Mouse (Mus musculus): ENCODE measurements around the gene Pou3f3. TPM values are rescaled to one million over a fixed set of nuclear protein-coding genes. Genes with fewer than 3 reads are reported as not detected.

Pou3f3 gene
- polyA plus RNA-seq, 1 experiment from 2014 or later, result 0.21 TPM

GRCm38 (mm10) chr1:42714016-42714931 lies 18.7 kb downstream of the Pou3f3 start:
- no peaks in the 10 kb centered on the region for H3K36me3 ChIP-seq (ENCODE audit: control insufficient read depth, insufficient read depth, low read length)
- peak overlapping the region; percentile 61 for H3K4me2 ChIP-seq (ENCODE audit: low read depth, low read length)
- H3K4me1 ChIP-seq (ENCODE audit: control insufficient read depth, insufficient read depth, low read length), result peaks cover 12% of the 10 kb centered on the region
- 3% methylated on average over 27 of the region's 31 CpGs for WGBS
- ATAC-seq, result peak; percentile 63
- peak overlapping the region; percentile 34; the same call in 1 of the 2 replicates for H3K9ac ChIP-seq (ENCODE audit: low read depth, low read length)
- H3K9me3 ChIP-seq (ENCODE audit: control insufficient read depth, low read length), result no peaks in the 10 kb centered on the region
- H3K27me3 ChIP-seq (replicated peaks; ENCODE audit: control insufficient read depth, insufficient read depth, low read length), result peaks cover 60% of the 10 kb centered on the region
- peak overlapping the region; percentile 41 for H3K4me3 ChIP-seq (ENCODE audit: low read length)
- no peak overlapping the region for H3K27ac ChIP-seq (ENCODE audit: low read length)

- Histone ChIP-seq H3K36me3 (ENCODE audit: control insufficient read depth, insufficient read depth, low read length) (no peaks in the 10 kb centered on the region), H3K4me2 (ENCODE audit: low read depth, low read length) (no peak overlapping the region), H3K9me3 (ENCODE audit: control insufficient read depth, low read length) (no peaks in the 10 kb centered on the region), H3K27ac (ENCODE audit: low read length) (no peak overlapping the region), H3K4me1 (ENCODE audit: control insufficient read depth, insufficient read depth, low read length) (peaks cover 5% of the 10 kb centered on the region), H3K4me3 (ENCODE audit: low read length) (no peak overlapping the region), H3K27me3 (replicated peaks; ENCODE audit: control insufficient read depth, insufficient read depth, low read length) (peaks cover 27% of the 10 kb centered on the region), H3K9ac (ENCODE audit: low read depth, low read length) (no peak overlapping the region)
- WGBS, result 29% methylated on average over 5 of the region's 5 CpGs
- ATAC-seq, result no peak
Observed at GRCm38 (mm10) chr1:42718549-42718948, 23.0 kb downstream of the Pou3f3 start.

GRCm38 (mm10) chr1:42721353-42721752 lies 25.8 kb downstream of the Pou3f3 start:
- 72% methylated on average over 5 of the region's 5 CpGs for WGBS
- no peak for ATAC-seq
- Histone ChIP-seq H3K4me2 (ENCODE audit: low read depth, low read length) (no peak overlapping the region), H3K9me3 (ENCODE audit: control insufficient read depth, low read length) (no peaks in the 10 kb centered on the region), H3K27me3 (replicated peaks; ENCODE audit: control insufficient read depth, insufficient read depth, low read length) (peaks cover 6% of the 10 kb centered on the region), H3K9ac (ENCODE audit: low read depth, low read length) (no peak overlapping the region), H3K4me3 (ENCODE audit: low read length) (no peak overlapping the region), H3K36me3 (ENCODE audit: control insufficient read depth, insufficient read depth, low read length) (no peaks in the 10 kb centered on the region), H3K4me1 (ENCODE audit: control insufficient read depth, insufficient read depth, low read length) (no peaks in the 10 kb centered on the region), H3K27ac (ENCODE audit: low read length) (no peak overlapping the region)

GRCm38 (mm10) chr1:42723769-42724300 lies 28.3 kb downstream of the Pou3f3 start:
- no peaks in the 10 kb centered on the region for H3K36me3 ChIP-seq (ENCODE audit: control insufficient read depth, insufficient read depth, low read length)
- H3K27ac ChIP-seq (ENCODE audit: low read length), result no peak overlapping the region
- H3K9ac ChIP-seq (ENCODE audit: low read depth, low read length), result no peak overlapping the region
- no peak overlapping the region for H3K4me3 ChIP-seq (ENCODE audit: low read length)
- H3K4me2 ChIP-seq (ENCODE audit: low read depth, low read length), result no peak overlapping the region
- WGBS, result 88% methylated on average over 1 of the region's 1 CpGs
- no peaks in the 10 kb centered on the region for H3K9me3 ChIP-seq (ENCODE audit: control insufficient read depth, low read length)
- H3K27me3 ChIP-seq (replicated peaks; ENCODE audit: control insufficient read depth, insufficient read depth, low read length), result peaks cover under 1% of the 10 kb centered on the region; the same call in 1 of the 2 replicates
- ATAC-seq, result no peak
- no peaks in the 10 kb centered on the region for H3K4me1 ChIP-seq (ENCODE audit: control insufficient read depth, insufficient read depth, low read length)

GRCm38 (mm10) chr1:42724881-42725280 lies 29.3 kb downstream of the Pou3f3 start:
- Histone ChIP-seq H3K36me3 (ENCODE audit: control insufficient read depth, insufficient read depth, low read length) (no peaks in the 10 kb centered on the region), H3K9me3 (ENCODE audit: control insufficient read depth, low read length) (no peaks in the 10 kb centered on the region), H3K27me3 (replicated peaks; ENCODE audit: control insufficient read depth, insufficient read depth, low read length) (no peaks in the 10 kb centered on the region), H3K4me3 (ENCODE audit: low read length) (no peak overlapping the region), H3K4me1 (ENCODE audit: control insufficient read depth, insufficient read depth, low read length) (no peaks in the 10 kb centered on the region), H3K4me2 (ENCODE audit: low read depth, low read length) (no peak overlapping the region), H3K9ac (ENCODE audit: low read depth, low read length) (no peak overlapping the region), H3K27ac (ENCODE audit: low read length) (no peak overlapping the region)
- 89% methylated on average over 2 of the region's 2 CpGs for WGBS
- ATAC-seq, result no peak

GRCm38 (mm10) chr1:42727161-42727560 lies 31.6 kb downstream of the Pou3f3 start:
- ATAC-seq, result no peak
- no peaks in the 10 kb centered on the region for H3K9me3 ChIP-seq (ENCODE audit: control insufficient read depth, low read length)
- H3K4me1 ChIP-seq (ENCODE audit: control insufficient read depth, insufficient read depth, low read length), result no peaks in the 10 kb centered on the region
- no peak overlapping the region for H3K9ac ChIP-seq (ENCODE audit: low read depth, low read length)
- no peak overlapping the region for H3K4me3 ChIP-seq (ENCODE audit: low read length)
- no peak overlapping the region for H3K4me2 ChIP-seq (ENCODE audit: low read depth, low read length)
- H3K27me3 ChIP-seq (replicated peaks; ENCODE audit: control insufficient read depth, insufficient read depth, low read length), result no peaks in the 10 kb centered on the region
- 79% methylated on average over 5 of the region's 5 CpGs for WGBS
- H3K36me3 ChIP-seq (ENCODE audit: control insufficient read depth, insufficient read depth, low read length), result no peaks in the 10 kb centered on the region
- no peak overlapping the region for H3K27ac ChIP-seq (ENCODE audit: low read length)

GRCm38 (mm10) chr1:42727676-42728075 lies 32.1 kb downstream of the Pou3f3 start:
- ATAC-seq, result no peak
- no peaks in the 10 kb centered on the region for H3K27me3 ChIP-seq (replicated peaks; ENCODE audit: control insufficient read depth, insufficient read depth, low read length)
- H3K27ac ChIP-seq (ENCODE audit: low read length), result no peak overlapping the region
- no peaks in the 10 kb centered on the region for H3K36me3 ChIP-seq (ENCODE audit: control insufficient read depth, insufficient read depth, low read length)
- H3K9me3 ChIP-seq (ENCODE audit: control insufficient read depth, low read length), result no peaks in the 10 kb centered on the region
- H3K4me3 ChIP-seq (ENCODE audit: low read length), result no peak overlapping the region
- 73% methylated on average over 7 of the region's 7 CpGs for WGBS
- no peaks in the 10 kb centered on the region for H3K4me1 ChIP-seq (ENCODE audit: control insufficient read depth, insufficient read depth, low read length)
- no peak overlapping the region for H3K9ac ChIP-seq (ENCODE audit: low read depth, low read length)
- no peak overlapping the region for H3K4me2 ChIP-seq (ENCODE audit: low read depth, low read length)

GRCm38 (mm10) chr1:42741383-42742241 lies 46.0 kb downstream of the Pou3f3 start:
- Histone ChIP-seq H3K9me3 (ENCODE audit: control insufficient read depth, low read length) (no peaks in the 10 kb centered on the region), H3K36me3 (ENCODE audit: control insufficient read depth, insufficient read depth, low read length) (no peaks in the 10 kb centered on the region), H3K4me2 (ENCODE audit: low read depth, low read length) (peak overlapping the region; percentile 13; the same call in 1 of the 2 replicates), H3K4me3 (ENCODE audit: low read length) (no peak overlapping the region), H3K4me1 (ENCODE audit: control insufficient read depth, insufficient read depth, low read length) (no peaks in the 10 kb centered on the region), H3K27me3 (replicated peaks; ENCODE audit: control insufficient read depth, insufficient read depth, low read length) (no peaks in the 10 kb centered on the region), H3K9ac (ENCODE audit: low read depth, low read length) (no peak overlapping the region), H3K27ac (ENCODE audit: low read length) (no peak overlapping the region)
- WGBS, result 50% methylated on average over 16 of the region's 16 CpGs
- peak; percentile 89 for ATAC-seq

GRCm38 (mm10) chr1:42742242-42742560 lies 46.6 kb downstream of the Pou3f3 start:
- Histone ChIP-seq H3K27ac (ENCODE audit: low read length) (no peak overlapping the region), H3K4me2 (ENCODE audit: low read depth, low read length) (no peak overlapping the region)
- 66% methylated on average over 4 of the region's 4 CpGs for WGBS

More at GRCm38 (mm10) chr1:42742242-42742560, 46.6 kb downstream of the Pou3f3 start:
- ATAC-seq, result no peak
- Histone ChIP-seq H3K9ac (ENCODE audit: low read depth, low read length) (no peak overlapping the region), H3K27me3 (replicated peaks; ENCODE audit: control insufficient read depth, insufficient read depth, low read length) (no peaks in the 10 kb centered on the region), H3K36me3 (ENCODE audit: control insufficient read depth, insufficient read depth, low read length) (no peaks in the 10 kb centered on the region), H3K9me3 (ENCODE audit: control insufficient read depth, low read length) (no peaks in the 10 kb centered on the region), H3K4me3 (ENCODE audit: low read length) (no peak overlapping the region), H3K4me1 (ENCODE audit: control insufficient read depth, insufficient read depth, low read length) (no peaks in the 10 kb centered on the region)
